Mouse (Mus musculus) MEL (cell line): ENCODE data around the gene Ccdc151. TPM values are rescaled to one million over a fixed set of nuclear protein-coding genes. Genes with fewer than 3 reads are reported as not detected.

Experiments used
- DNase-seq: peaks from one replicate; pipeline ENCODE4 v3.0.0; 2011; ENCODE audit warnings: low read depth, low spot score
- H3K27ac ChIP-seq: 2 replicates; pipeline ENCODE4 v1.5.1; 2012; ENCODE audit warnings: low read depth, mild to moderate bottlenecking, control low read depth, low read length, moderate library complexity; ENCODE audit not compliant: control insufficient read depth
- H3K27me3 ChIP-seq, 2 experiments: fragments of 150-350 bp in 1 of 2; sonication (generic) in 1 of 2; 2 replicates each; pipeline ENCODE4 v1.6.1; 2012; ENCODE audit warnings: low read length in 2 of 2, mild to moderate bottlenecking in 2 of 2, improper control_type of control experiment in 1 of 2, moderate library complexity in 1 of 2; ENCODE audit not compliant: insufficient read depth in 2 of 2, control insufficient read depth in 1 of 2
- H3K36me3 ChIP-seq, 2 experiments: 2 replicates each; pipeline ENCODE4 v1.6.1; 2012 to 2014; ENCODE audit warnings: low read length in 2 of 2, improper control_type of control experiment in 1 of 2, inconsistent platforms in 1 of 2, mild to moderate bottlenecking in 1 of 2; ENCODE audit not compliant: insufficient read depth in 2 of 2, control insufficient read depth in 1 of 2
- H3K4me1 ChIP-seq, 2 experiments: fragments of 150-350 bp in 1 of 2; sonication (generic) in 1 of 2; 2 replicates each; pipeline ENCODE4 v1.6.1; 2012; ENCODE audit warnings: low read length in 2 of 2, improper control_type of control experiment in 1 of 2, mild to moderate bottlenecking in 1 of 2; ENCODE audit not compliant: insufficient read depth in 2 of 2, control insufficient read depth in 1 of 2
- H3K4me3 ChIP-seq, 2 experiments: fragments of 150-350 bp in 1 of 2; sonication (generic) in 1 of 2; 2 replicates each; pipeline ENCODE4 v1.5.1; 2012; ENCODE audit warnings: low read depth in 2 of 2, low read length in 2 of 2, mild to moderate bottlenecking in 2 of 2, moderate library complexity in 2 of 2, control low read depth in 1 of 2, improper control_type of control experiment in 1 of 2; ENCODE audit not compliant: control insufficient read depth in 1 of 2, insufficient read depth in 1 of 2
- H3K79me2 ChIP-seq: 2 replicates; pipeline ENCODE4 v1.6.1; 2012; ENCODE audit warnings: mild to moderate bottlenecking, low read length, moderate library complexity; ENCODE audit not compliant: control insufficient read depth, poor library complexity, insufficient read depth
- H3K9ac ChIP-seq: 2 replicates; pipeline ENCODE4 v1.6.1; 2012; ENCODE audit warnings: low read depth, mild to moderate bottlenecking, control low read depth, low read length, moderate library complexity; ENCODE audit not compliant: control insufficient read depth, poor library complexity, severe bottlenecking
- H3K9me3 ChIP-seq: fragments of 150-350 bp; sonication (generic); replicated peaks from 2 replicates; pipeline ENCODE4 v1.6.1; 2012; ENCODE audit warnings: mild to moderate bottlenecking, low read length, improper control_type of control experiment, moderate library complexity; ENCODE audit not compliant: insufficient read depth
- BHLHE40 ChIP-seq: IDR thresholded peaks from 2 replicates; pipeline ENCODE4 v1.6.1; 2012; ENCODE audit warnings: low read depth, mild to moderate bottlenecking, inconsistent platforms, low read length, improper control_type of control experiment, borderline replicate concordance
- CHD1 ChIP-seq: IDR thresholded peaks from 2 replicates; pipeline ENCODE4 v1.6.1; 2012; ENCODE audit warnings: low read depth, mild to moderate bottlenecking, inconsistent platforms, low read length, improper control_type of control experiment
- CHD2 ChIP-seq: IDR thresholded peaks from 2 replicates; pipeline ENCODE4 v1.6.1; 2011; ENCODE audit warnings: low read length, improper control_type of control experiment
- CTCF ChIP-seq, 3 experiments: IDR thresholded peaks in 2 of 3; conservative IDR thresholded peaks in 1 of 3; 2 replicates each; pipeline ENCODE4 v1.5.1; 2011 to 2012; ENCODE audit warnings: low read length in 3 of 3, low read depth in 2 of 3, mild to moderate bottlenecking in 2 of 3, improper control_type of control experiment in 1 of 3, inconsistent platforms in 1 of 3, mixed read lengths in 1 of 3, moderate library complexity in 1 of 3; ENCODE audit not compliant: control insufficient read depth in 1 of 3, insufficient read depth in 1 of 3, poor library complexity in 1 of 3, severe bottlenecking in 1 of 3
- E2F4 ChIP-seq: IDR thresholded peaks from 2 replicates; pipeline ENCODE4 v1.6.1; 2011; ENCODE audit warnings: low read depth, low read length, improper control_type of control experiment, borderline replicate concordance
- EP300 ChIP-seq, 2 experiments: IDR thresholded peaks; 2 replicates each; pipeline ENCODE4 v1.6.1; 2011; ENCODE audit warnings: improper control_type of control experiment in 2 of 2, low read length in 2 of 2, low read depth in 1 of 2, mild to moderate bottlenecking in 1 of 2
- ETS1 ChIP-seq: IDR thresholded peaks from 2 replicates; pipeline ENCODE4 v1.6.1; 2012; ENCODE audit warnings: low read depth, mild to moderate bottlenecking, inconsistent platforms, low read length, improper control_type of control experiment, moderate library complexity
- GABPA ChIP-seq: IDR thresholded peaks from 2 replicates; pipeline ENCODE4 v1.6.1; 2012; ENCODE audit warnings: low read depth, mild to moderate bottlenecking, inconsistent platforms, low read length, improper control_type of control experiment, moderate library complexity
- GATA1 ChIP-seq: IDR thresholded peaks from 2 replicates; pipeline ENCODE4 v1.6.1; 2011; ENCODE audit warnings: low read depth, low read length, improper control_type of control experiment
- HCFC1 ChIP-seq: IDR thresholded peaks from 2 replicates; pipeline ENCODE4 v1.6.1; 2012; ENCODE audit warnings: low read depth, mild to moderate bottlenecking, inconsistent platforms, low read length, improper control_type of control experiment, moderate library complexity
- JUND ChIP-seq: IDR thresholded peaks from 2 replicates; pipeline ENCODE4 v1.6.1; 2011; ENCODE audit warnings: low read depth, mild to moderate bottlenecking, improper control_type of control experiment, low read length
- KAT2A ChIP-seq: conservative IDR thresholded peaks from 2 replicates; pipeline ENCODE4 v1.6.1; 2012; ENCODE audit warnings: low read depth, low read length, improper control_type of control experiment, inconsistent platforms
- MAFK ChIP-seq: IDR thresholded peaks from 2 replicates; pipeline ENCODE4 v1.6.1; 2011; ENCODE audit warnings: low read depth, mild to moderate bottlenecking, low read length, improper control_type of control experiment, borderline replicate concordance
- MAX ChIP-seq: IDR thresholded peaks from 2 replicates; pipeline ENCODE4 v1.6.1; 2011; ENCODE audit warnings: low read length, improper control_type of control experiment
- MAZ ChIP-seq: IDR thresholded peaks from 2 replicates; pipeline ENCODE4 v1.6.1; 2012; ENCODE audit warnings: low read depth, mild to moderate bottlenecking, inconsistent platforms, low read length, improper control_type of control experiment
- MEF2A ChIP-seq: IDR thresholded peaks from 2 replicates; pipeline ENCODE4 v1.6.1; 2014; ENCODE audit warnings: low read depth, mild to moderate bottlenecking, inconsistent platforms, low read length, improper control_type of control experiment; ENCODE audit not compliant: poor library complexity, insufficient replicate concordance, severe bottlenecking; ENCODE audit errors: extremely low read depth
- MXI1 ChIP-seq: IDR thresholded peaks from 2 replicates; pipeline ENCODE4 v1.6.1; 2011; ENCODE audit warnings: mild to moderate bottlenecking, low read depth, low read length, improper control_type of control experiment
- MYB ChIP-seq: IDR thresholded peaks from 2 replicates; pipeline ENCODE4 v1.6.1; 2011; ENCODE audit warnings: mild to moderate bottlenecking, low read depth, low read length, improper control_type of control experiment
- MYC ChIP-seq: IDR thresholded peaks from 2 replicates; pipeline ENCODE4 v1.6.1; 2011; ENCODE audit warnings: low read depth, mild to moderate bottlenecking, low read length, improper control_type of control experiment, moderate library complexity
- NELFE ChIP-seq: IDR thresholded peaks from 2 replicates; pipeline ENCODE4 v1.6.1; 2011; ENCODE audit warnings: low read depth, low read length, improper control_type of control experiment
- NRF1 ChIP-seq: IDR thresholded peaks from 2 replicates; pipeline ENCODE4 v1.6.1; 2014; ENCODE audit warnings: low read depth, mild to moderate bottlenecking, inconsistent platforms, low read length, improper control_type of control experiment, moderate library complexity; ENCODE audit not compliant: poor library complexity, insufficient read depth, severe bottlenecking
- POLR2A ChIP-seq, 2 experiments: IDR thresholded peaks; 2 replicates each; pipeline ENCODE4 v1.6.1; 2011 to 2012; ENCODE audit warnings: low read length in 2 of 2, mild to moderate bottlenecking in 2 of 2, control low read depth in 1 of 2, improper control_type of control experiment in 1 of 2, low read depth in 1 of 2, moderate library complexity in 1 of 2; ENCODE audit not compliant: control insufficient read depth in 1 of 2, insufficient read depth in 1 of 2, poor library complexity in 1 of 2
- POLR2AphosphoS2 ChIP-seq: IDR thresholded peaks from 2 replicates; pipeline ENCODE4 v1.6.1; 2011; ENCODE audit warnings: low read length, improper control_type of control experiment
- POLR2AphosphoS5 ChIP-seq: IDR thresholded peaks from 2 replicates; pipeline ENCODE4 v1.6.1; 2012; ENCODE audit warnings: low read depth, borderline replicate concordance, mild to moderate bottlenecking, inconsistent platforms, low read length, moderate library complexity, mixed read lengths
- RAD21 ChIP-seq: IDR thresholded peaks from 2 replicates; pipeline ENCODE4 v1.6.1; 2011; ENCODE audit warnings: mild to moderate bottlenecking, low read depth, low read length, improper control_type of control experiment
- RCOR1 ChIP-seq: IDR thresholded peaks from 2 replicates; pipeline ENCODE4 v1.6.1; 2012; ENCODE audit warnings: low read depth, mild to moderate bottlenecking, inconsistent platforms, low read length, improper control_type of control experiment
- SIN3A ChIP-seq: IDR thresholded peaks from 2 replicates; pipeline ENCODE4 v1.6.1; 2012; ENCODE audit warnings: low read length, improper control_type of control experiment, inconsistent platforms
- SMC3 ChIP-seq: IDR thresholded peaks from 2 replicates; pipeline ENCODE4 v1.6.1; 2011; ENCODE audit warnings: low read depth, low read length, improper control_type of control experiment
- TAL1 ChIP-seq: IDR thresholded peaks from 2 replicates; pipeline ENCODE4 v1.6.1; 2012; ENCODE audit warnings: mild to moderate bottlenecking, inconsistent platforms, low read length, moderate library complexity, mixed read lengths
- TBP ChIP-seq: IDR thresholded peaks from 2 replicates; pipeline ENCODE4 v1.8.0; 2011; ENCODE audit warnings: low read depth, low read length, improper control_type of control experiment
- TCF12 ChIP-seq: IDR thresholded peaks from 2 replicates; pipeline ENCODE4 v1.6.1; 2014; ENCODE audit warnings: low read depth, mild to moderate bottlenecking, inconsistent platforms, low read length, improper control_type of control experiment, moderate library complexity
- UBTF ChIP-seq: IDR thresholded peaks from 2 replicates; pipeline ENCODE4 v1.6.1; 2012; ENCODE audit warnings: low read depth, mild to moderate bottlenecking, inconsistent platforms, low read length, improper control_type of control experiment, moderate library complexity, borderline replicate concordance; ENCODE audit not compliant: insufficient read depth
- USF1 ChIP-seq: IDR thresholded peaks from 2 replicates; pipeline ENCODE4 v1.6.1; 2014; ENCODE audit warnings: low read depth, mild to moderate bottlenecking, inconsistent platforms, low read length, improper control_type of control experiment, moderate library complexity
- USF2 ChIP-seq, 2 experiments: IDR thresholded peaks; 2 replicates each; pipeline ENCODE4 v1.6.1; 2011 to 2012; ENCODE audit warnings: improper control_type of control experiment in 2 of 2, low read length in 2 of 2, borderline replicate concordance in 1 of 2, inconsistent platforms in 1 of 2, low read depth in 1 of 2, mild to moderate bottlenecking in 1 of 2; ENCODE audit not compliant: insufficient read depth in 1 of 2
- ZC3H11A ChIP-seq: IDR thresholded peaks from 2 replicates; pipeline ENCODE4 v1.6.1; 2012; ENCODE audit warnings: low read depth, mild to moderate bottlenecking, inconsistent platforms, low read length, improper control_type of control experiment
- ZKSCAN1 ChIP-seq: IDR thresholded peaks from 2 replicates; pipeline ENCODE4 v1.6.1; 2012; ENCODE audit warnings: low read depth, mild to moderate bottlenecking, inconsistent platforms, low read length, improper control_type of control experiment, moderate library complexity
- ZMIZ1 ChIP-seq: IDR thresholded peaks from 2 replicates; pipeline ENCODE4 v1.6.1; 2012; ENCODE audit warnings: low read depth, mild to moderate bottlenecking, inconsistent platforms, low read length, improper control_type of control experiment, moderate library complexity
- ZNF384 ChIP-seq: IDR thresholded peaks from 2 replicates; pipeline ENCODE4 v1.6.1; 2012; ENCODE audit warnings: low read depth, mild to moderate bottlenecking, inconsistent platforms, low read length, improper control_type of control experiment
- polyA plus RNA-seq, 2 experiments: library from polyadenylated mRNA; stranded (reverse) in 1 of 2; unstranded in 1 of 2; fragments of >175 nt in 1 of 2; fragments of >200 nt in 1 of 2; gene quantifications; 2 replicates each; pipeline versions ENCODE4 v1.2.1 to v1.2.4; 2012; ENCODE audit warnings: low replicate concordance in 2 of 2, low read depth in 1 of 2; ENCODE audit not compliant: insufficient read length in 2 of 2, insufficient read depth in 1 of 2, missing spikeins in 1 of 2
- total RNA-seq: library from RNA; depleted of rRNA; stranded (reverse); fragments of 300-350 nt; gene quantifications from 2 replicates; pipeline ENCODE4 v1.2.3, GENCODE M21; 2012

Gene Ccdc151
- total and polyA plus RNA-seq, 3 experiments, result 0.19 to 0.99 TPM; not detected in 1

DNA sequence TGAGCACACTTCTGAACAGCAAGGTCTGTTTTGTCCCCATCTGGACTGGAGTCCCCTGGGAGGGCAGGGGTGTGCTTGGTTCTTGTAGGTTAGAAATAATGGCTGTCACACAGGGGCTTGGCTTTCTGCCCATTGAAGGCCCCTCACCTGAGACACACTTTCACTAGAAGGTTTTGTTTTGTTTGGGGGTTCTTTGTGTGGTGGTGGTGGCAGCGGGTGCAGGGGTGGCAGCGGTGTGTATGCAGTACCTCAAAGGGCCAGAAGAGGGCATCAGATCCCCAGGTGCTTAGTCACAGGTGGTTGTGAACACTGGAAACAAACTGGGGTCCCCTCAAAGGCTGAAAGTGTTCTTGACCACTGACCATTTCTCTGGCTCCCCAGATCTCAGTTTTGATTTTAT lies 24.5 kb downstream of the Ccdc151 start:
- DNase-seq, result peak; percentile 82
- Histone ChIP-seq H3K79me2 (no peaks in the 10 kb centered on the region), H3K9me3 (no peaks in the 10 kb centered on the region), H3K27ac (no peak overlapping the region), H3K36me3 (no peaks in the 10 kb centered on the region), H3K9ac (no peak overlapping the region), H3K4me3 (no peak overlapping the region), H3K4me1 (no peaks in the 10 kb centered on the region), H3K27me3 (peaks cover 11 to 12% of the 10 kb centered on the region in 2 experiments)
- TF ChIP-seq POLR2A (IDR thresholded peaks at IDR 0.05; ENCODE audit: control insufficient read depth in 1 of 2, insufficient read depth in 1 of 2, low read depth in 1 of 2, low read length in 2 of 2, poor library complexity in 1 of 2), result no peak
- TF ChIP-seq MAZ, result 0 out of 2 replicates have a peak, but pooled peaks have one; percentile 27
- no peak for TF ChIP-seq KAT2A
- no peak for TF ChIP-seq MAX
- peak; percentile 57; the same call in 1 of the 2 replicates for TF ChIP-seq ZNF384
- TF ChIP-seq NELFE, result no peak
- TF ChIP-seq TBP, result no peak
- TF ChIP-seq MXI1, result no peak
- TF ChIP-seq E2F4, result no peak
- TF ChIP-seq USF1, result no peak
- TF ChIP-seq MYB, result no peak
- TF ChIP-seq MAFK, result no peak
- no peak for TF ChIP-seq MEF2A
- 0 out of 2 replicates have a peak, but pooled peaks have one; percentile 56 for TF ChIP-seq MYC
- TF ChIP-seq NRF1, result no peak
- TF ChIP-seq TCF12, result no peak
- no peak; the same call in 1 of the 2 replicates for TF ChIP-seq GATA1
- no peak for TF ChIP-seq RCOR1
- 0 out of 2 replicates have a peak, but pooled peaks have one; percentile 50 for TF ChIP-seq BHLHE40
- no peak for TF ChIP-seq TAL1
- TF ChIP-seq CHD1, result no peak
- 0 out of 2 replicates have a peak, but pooled peaks have one; percentile 11 for TF ChIP-seq JUND
- TF ChIP-seq GABPA, result no peak
- peak; percentile 99 for TF ChIP-seq SMC3
- TF ChIP-seq ZC3H11A, result peak; percentile 97
- peak; percentile 96 for TF ChIP-seq RAD21
- no peak for TF ChIP-seq USF2 (IDR thresholded peaks at IDR 0.05; ENCODE audit: borderline replicate concordance in 1 of 2, insufficient read depth in 1 of 2, low read depth in 1 of 2, low read length in 2 of 2)
- TF ChIP-seq UBTF, result no peak
- no peak for TF ChIP-seq ETS1
- no peak for TF ChIP-seq ZKSCAN1
- TF ChIP-seq CHD2, result no peak
- no peak for TF ChIP-seq POLR2AphosphoS2
- peak; percentile 98 to 100 (median 99) for TF ChIP-seq CTCF (IDR thresholded peaks at IDR 0.05 in 2 of 3, conservative IDR thresholded peaks at IDR 0.05 in 1 of 3; ENCODE audit: control insufficient read depth in 1 of 3, insufficient read depth in 1 of 3, low read depth in 2 of 3, low read length in 3 of 3, poor library complexity in 1 of 3, severe bottlenecking in 1 of 3)
- no peak for TF ChIP-seq POLR2AphosphoS5
- TF ChIP-seq EP300 (IDR thresholded peaks at IDR 0.05; ENCODE audit: low read depth in 1 of 2, low read length in 2 of 2), result peak in 1 of 2 experiments; percentile 5; a peak in 1 of 4 replicates
- TF ChIP-seq HCFC1, result 0 out of 2 replicates have a peak, but pooled peaks have one; percentile 48
- TF ChIP-seq SIN3A, result peak; percentile 62; the same call in 1 of the 2 replicates
- TF ChIP-seq ZMIZ1, result no peak
